Mouse (Mus musculus) urinary bladder, adult 18-20 months (tissue): ENCODE measurements around the gene Tmem256.

ENCODE experiments used
- DNase-seq, 2 experiments: peaks; one replicate each; pipeline ENCODE4 v3.0.0; 2022; ENCODE audit warnings: low spot score in 2 of 2, mixed read lengths in 2 of 2

Gene Tmem256

DNA sequence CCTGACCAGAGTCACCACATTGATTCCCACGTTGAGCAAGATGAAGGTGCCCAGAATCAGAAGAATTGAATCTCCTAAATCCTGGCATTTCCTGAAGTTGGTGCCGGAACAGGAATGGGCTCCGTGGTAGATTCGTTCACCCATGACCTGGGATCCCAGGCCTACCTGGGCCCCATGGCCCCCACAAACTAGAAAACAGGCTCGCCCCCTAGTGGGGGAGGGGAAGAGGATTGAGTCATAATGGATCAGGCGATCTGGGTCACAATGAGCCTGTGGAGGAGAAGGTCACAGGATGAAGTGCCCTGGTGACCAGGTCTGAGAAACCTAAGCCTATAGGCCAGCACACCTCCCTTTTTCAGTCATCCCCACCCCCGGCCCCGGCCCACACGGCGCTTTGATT, 23.2 kb upstream of the Tmem256 start, which contains the start of gene Gm39566:
Gene Gm39566 (minus strand): TSS at position 144 of the 400 bp plus-strand sequence.
- DNase-seq = no peak

DNA sequence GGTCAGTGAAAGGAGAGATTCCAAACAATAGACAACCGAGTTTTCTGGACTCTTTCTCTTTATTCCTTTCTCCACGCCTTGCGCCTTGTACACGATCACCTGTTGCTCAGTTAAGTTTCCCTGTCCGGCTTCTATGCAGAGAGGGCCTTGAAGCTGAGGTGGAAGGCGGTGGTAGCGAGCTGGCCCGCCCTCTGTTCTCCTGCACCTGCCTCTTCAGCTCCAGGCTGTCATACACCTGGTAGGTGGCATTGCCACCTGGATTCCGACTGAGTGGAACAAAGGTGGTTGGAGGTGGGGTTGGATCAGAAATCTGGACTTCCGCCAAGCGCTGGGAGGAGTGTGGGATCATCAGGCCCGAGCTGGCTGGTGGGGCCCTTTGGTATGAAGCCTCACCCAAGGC, 21.8 kb upstream of the Tmem256 start:
- no peak for DNase-seq

DNA sequence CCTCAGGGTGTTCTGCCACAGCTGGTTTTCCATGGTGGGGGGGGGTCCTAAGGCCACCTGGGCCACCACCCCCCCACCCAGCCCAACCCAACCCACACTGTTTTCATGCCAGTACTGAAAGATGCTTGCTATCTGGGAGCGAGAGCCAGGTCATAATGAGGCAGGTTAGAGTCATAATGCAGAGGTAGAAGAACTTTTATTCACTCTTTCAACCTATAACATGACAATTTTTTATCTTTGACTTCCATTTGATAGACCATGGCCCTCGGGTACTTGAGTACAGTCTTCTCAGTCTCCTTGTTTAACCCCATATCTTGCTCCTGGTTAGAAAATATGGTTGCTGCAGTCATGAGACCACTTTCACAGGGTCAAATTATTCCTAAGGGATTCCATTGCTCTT, 19.9 kb upstream of the Tmem256 start, which contains the start of gene Spem2:
Gene Spem2 (minus strand): TSS at position 101 of the 400 bp plus-strand sequence.
- no peak for DNase-seq

GRCm38 (mm10) chr11:69818871-69819270, 19.4 kb upstream of the Tmem256 start:
- no peak for DNase-seq

GRCm38 (mm10) chr11:69822080-69822479, 16.2 kb upstream of the Tmem256 start, which contains the start of gene Spem1:
Spem1 (minus strand) TSS chr11:69822180.
- no peak for DNase-seq

GRCm38 (mm10) chr11:69823456-69823855, 14.9 kb upstream of the Tmem256 start:
- no peak for DNase-seq

GRCm38 (mm10) chr11:69828832-69829231, 9.5 kb upstream of the Tmem256 start:
- DNase-seq = no peak

DNA sequence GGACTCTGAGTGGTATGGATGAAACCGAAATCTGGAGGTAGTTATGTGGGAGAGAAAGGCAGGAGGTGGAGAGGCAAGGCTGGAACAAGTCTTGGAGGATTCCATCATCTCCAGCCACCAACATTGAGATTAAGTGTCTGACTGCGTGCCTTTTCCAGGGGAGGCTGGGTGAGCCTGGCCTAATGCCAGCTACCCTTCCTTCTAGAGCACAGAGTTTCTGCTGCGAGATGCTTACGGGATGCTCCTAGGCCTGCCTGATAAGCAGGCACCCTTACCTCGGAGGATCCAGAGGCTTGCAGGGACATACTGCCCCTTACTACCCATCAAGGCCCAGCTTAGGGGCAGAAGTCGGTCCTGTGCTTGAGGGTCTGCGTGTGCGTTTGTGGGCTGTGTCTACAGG, 4.8 kb upstream of the Tmem256 start:
- no peak for DNase-seq

DNA sequence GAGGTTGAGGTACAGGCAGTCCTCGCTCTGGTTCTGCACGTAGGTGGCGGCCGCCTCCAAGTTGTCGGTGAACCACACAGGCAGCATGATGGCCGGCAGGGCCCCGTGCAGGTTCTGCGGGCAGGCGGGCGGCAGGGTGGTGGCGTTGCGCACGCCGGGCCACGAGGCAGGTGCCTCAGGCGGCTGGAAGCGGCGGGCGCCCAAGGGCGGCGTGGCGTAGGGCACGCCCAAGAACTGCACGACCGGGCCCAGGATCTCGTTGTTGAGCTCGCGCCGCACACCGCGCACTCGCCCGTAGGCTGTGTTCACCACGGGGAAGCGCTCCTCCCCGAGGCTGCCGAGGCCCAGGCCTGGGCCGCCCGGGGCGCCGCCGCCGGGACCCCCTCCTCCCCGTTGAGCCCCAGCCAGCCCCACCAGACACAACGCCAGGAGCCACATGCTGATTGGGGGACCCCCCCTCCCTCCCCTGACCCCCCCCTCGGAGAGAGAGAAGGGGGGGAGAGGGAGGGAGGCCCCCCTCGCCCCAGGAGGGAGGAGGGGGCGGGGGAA, 4.2 kb upstream of the Tmem256 start:
- DNase-seq = peak in 1 of 2 experiments; percentile 48

GRCm38 (mm10) chr11:69835326-69835965, 2.9 kb upstream of the Tmem256 start:
- DNase-seq = no peak

- DNase-seq = no peak
Observed at GRCm38 (mm10) chr11:69835966-69836335, 2.4 kb upstream of the Tmem256 start.

- DNase-seq = peak in 1 of 2 experiments; percentile 52
Observed at GRCm38 (mm10) chr11:69836703-69837576, 1.4 kb upstream of the Tmem256 start.

- no peak for DNase-seq
Observed at GRCm38 (mm10) chr11:69837604-69837951, 736 bp upstream of the Tmem256 start, which contains the start of gene Nlgn2. Nlgn2 (minus strand) TSS chr11:69837784.

DNA sequence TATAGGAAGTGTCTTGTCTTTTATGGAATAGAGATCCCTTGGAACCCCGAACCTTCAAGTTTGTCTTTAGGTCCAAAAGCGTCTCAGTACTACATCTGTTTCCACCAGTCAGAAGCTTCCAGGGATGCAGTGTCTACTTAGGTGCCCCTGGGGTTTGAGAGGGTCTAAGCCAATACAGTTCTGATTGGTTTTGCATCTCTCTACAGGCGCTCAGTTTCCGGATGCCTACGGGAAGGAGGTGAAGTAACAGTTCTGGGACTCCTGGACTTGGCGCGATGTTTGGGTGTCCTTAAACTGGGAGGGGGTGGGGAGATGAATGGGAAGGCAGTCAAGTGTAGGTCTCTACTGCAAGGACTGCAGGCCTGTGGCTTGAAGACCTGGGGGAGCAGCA, 395 bp downstream of the Tmem256 start:
- DNase-seq = no peak

GRCm38 (mm10) chr11:69846198-69846680, 7.9 kb downstream of the Tmem256 start, which contains the start of gene Plscr3:
Plscr3 (plus strand) TSS chr11:69846376.
- DNase-seq = peak; percentile 87 to 94

DNA sequence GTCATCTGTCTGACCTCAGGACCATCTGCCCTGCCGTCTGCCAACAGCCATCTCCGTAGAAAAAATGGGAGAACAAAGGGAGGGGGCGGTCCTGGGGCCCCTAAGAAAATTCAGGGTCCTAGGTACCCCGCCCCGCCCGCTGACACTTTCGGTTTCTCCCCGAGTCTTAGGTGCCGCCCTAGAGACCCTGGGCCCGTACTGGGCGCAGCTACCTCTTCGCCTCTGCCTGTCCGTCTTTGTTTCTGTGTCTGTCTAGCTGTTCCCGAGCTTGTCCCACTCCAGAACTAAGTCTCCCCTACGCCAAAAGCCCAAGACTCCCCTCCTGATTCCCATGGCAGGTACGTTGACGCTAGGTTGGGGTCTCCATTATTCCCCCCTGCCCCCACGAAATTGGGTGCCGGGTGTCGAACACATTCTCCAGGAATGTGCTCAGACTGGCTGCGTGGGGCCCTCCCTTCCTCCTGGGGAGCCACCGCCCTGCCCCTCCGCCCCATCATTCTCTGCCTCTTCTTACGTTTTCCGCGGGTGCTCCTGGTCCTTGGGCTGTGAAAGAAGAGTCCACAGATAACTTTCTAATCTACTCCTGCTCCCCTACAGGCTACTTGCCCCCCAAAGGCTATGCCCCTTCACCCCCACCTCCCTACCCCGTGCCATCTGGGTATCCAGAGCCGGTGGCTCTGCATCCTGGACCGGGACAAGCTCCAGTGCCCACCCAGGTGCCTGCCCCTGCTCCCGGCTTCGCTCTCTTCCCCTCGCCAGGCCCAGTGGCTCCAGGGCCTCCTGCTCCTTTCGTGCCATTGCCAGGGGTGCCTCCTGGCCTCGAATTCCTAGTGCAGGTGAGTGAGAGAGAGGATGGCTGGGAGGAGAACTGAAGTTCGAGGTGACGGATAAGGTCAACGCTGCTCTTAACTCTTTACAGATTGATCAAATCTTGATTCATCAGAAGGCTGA, 8.7 kb downstream of the Tmem256 start:
- peak; percentile 40 to 48 for DNase-seq

GRCm38 (mm10) chr11:69848021-69848420, 9.7 kb downstream of the Tmem256 start:
- no peak for DNase-seq

DNA sequence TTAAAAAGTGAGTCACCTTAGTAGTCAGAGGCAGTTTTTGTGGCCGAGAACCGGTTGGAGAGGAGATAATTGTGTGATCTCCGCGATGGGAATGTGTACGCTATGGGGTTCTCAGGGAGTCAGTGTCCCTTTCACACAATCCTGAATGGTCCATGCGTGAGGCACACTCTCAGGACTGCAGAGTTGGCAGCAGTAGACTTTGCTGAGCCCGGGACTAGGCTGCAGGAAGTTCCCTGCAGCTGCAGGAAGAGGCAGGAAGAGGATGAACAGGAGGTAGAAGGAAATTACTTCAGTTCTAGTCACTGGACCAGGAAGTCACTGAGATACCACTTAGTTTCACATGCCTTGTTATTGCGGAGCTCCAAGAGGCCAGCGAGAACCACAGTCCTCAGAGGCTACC, 10.8 kb downstream of the Tmem256 start:
- DNase-seq = no peak

DNA sequence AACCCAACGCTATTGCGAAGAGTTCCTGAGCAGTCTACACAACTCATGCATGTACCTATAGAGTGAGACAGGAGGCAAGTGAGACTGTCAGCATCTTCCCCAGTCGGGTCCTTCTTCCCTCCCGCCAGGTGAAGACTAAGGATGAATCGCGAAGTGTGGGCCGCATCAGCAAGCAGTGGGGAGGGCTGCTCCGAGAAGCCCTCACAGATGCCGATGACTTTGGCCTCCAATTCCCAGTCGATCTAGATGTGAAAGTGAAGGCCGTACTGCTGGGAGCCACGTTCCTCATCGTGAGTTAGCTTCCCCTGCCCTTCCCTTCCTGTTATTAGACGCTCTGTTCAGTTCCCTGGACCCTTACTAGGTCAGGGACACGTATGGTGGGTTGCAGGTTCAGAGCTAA, 11.6 kb downstream of the Tmem256 start:
- no peak for DNase-seq

GRCm38 (mm10) chr11:69850754-69851153, 12.4 kb downstream of the Tmem256 start:
- DNase-seq = no peak

- DNase-seq = no peak
Observed at GRCm38 (mm10) chr11:69853994-69854393, 15.7 kb downstream of the Tmem256 start.
